Mouse (Mus musculus): ENCODE results near the gene Dnajc6. TPM values are rescaled to one million over a fixed set of nuclear protein-coding genes. Genes with fewer than 3 reads are reported as not detected.

Gene Dnajc6
- polyA plus RNA-seq, 1 experiment: 14.5 TPM

DNA sequence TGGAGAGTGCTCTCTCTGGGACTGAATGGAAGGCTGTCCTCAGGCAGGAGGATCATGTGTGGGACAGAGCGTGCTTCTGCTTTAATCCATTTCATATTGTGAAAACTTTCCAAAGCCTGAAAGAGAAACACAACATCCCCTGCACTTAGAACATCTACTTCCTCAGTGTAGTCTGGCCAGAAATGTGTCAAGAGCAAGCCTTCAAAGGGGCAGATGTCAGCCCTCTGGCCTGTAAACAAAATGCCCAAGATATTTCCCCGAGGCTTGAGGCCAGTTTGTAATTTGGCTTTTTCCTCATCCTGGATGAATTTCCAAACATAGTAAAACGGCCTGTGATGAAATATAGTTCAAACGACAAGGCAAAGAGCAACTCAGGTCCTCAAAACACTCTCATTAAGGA lies 179.3 kb downstream of the Dnajc6 start:
- TF ChIP-seq CTCF (conservative IDR thresholded peaks at IDR 0.05; ENCODE audit: insufficient read depth, insufficient read length, low read depth, low read length): no peak
- no peak for TF ChIP-seq POLR2A (IDR thresholded peaks at IDR 0.05; ENCODE audit: low read depth, low read length)
- H3K36me3 ChIP-seq (ENCODE audit: control insufficient read depth, insufficient read depth, low read length): no peaks in the 10 kb centered on the region
- no peak overlapping the region for H3K4me3 ChIP-seq (ENCODE audit: insufficient read depth, low read depth, low read length)
- H3K27ac ChIP-seq (ENCODE audit: insufficient read depth, low read depth, low read length): peak overlapping the region; percentile 80
- WGBS: 50% methylated on average over 4 of the region's 4 CpGs
- H3K4me1 ChIP-seq (ENCODE audit: control insufficient read depth, insufficient read depth, low read length): no peaks in the 10 kb centered on the region
- DNase-seq: peak; percentile 85
- H3K27me3 ChIP-seq (replicated peaks; ENCODE audit: control insufficient read depth, insufficient read depth, low read length): no peaks in the 10 kb centered on the region

DNA sequence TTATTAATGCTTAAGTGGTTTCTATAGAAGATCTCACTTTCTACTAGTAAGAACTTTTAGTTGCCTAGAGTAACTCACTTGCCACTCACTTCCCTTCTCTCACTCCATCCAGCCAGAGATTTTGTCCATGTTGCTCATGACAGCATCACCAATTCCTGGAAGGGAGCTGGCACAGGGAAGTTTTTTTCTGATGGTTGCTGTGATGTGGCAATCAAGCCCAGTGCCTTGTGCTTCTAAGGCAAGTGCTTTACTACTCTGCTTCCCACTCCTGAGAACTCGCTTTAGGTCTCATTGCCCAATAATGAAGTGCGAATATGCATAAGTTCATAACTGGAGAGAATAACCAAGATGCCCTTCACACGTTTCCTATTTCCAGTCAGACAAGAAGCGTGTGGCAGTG lies 186.2 kb downstream of the Dnajc6 start:
- WGBS: 93% methylated on average over 4 of the region's 4 CpGs
- Histone ChIP-seq H3K27me3 (replicated peaks; ENCODE audit: control insufficient read depth, insufficient read depth, low read length) (no peaks in the 10 kb centered on the region), H3K36me3 (ENCODE audit: control insufficient read depth, insufficient read depth, low read length) (no peaks in the 10 kb centered on the region), H3K4me3 (ENCODE audit: insufficient read depth, low read depth, low read length) (no peak overlapping the region), H3K27ac (ENCODE audit: insufficient read depth, low read depth, low read length) (no peak overlapping the region), H3K4me1 (ENCODE audit: control insufficient read depth, insufficient read depth, low read length) (no peaks in the 10 kb centered on the region)
- TF ChIP-seq CTCF (conservative IDR thresholded peaks at IDR 0.05; ENCODE audit: insufficient read depth, insufficient read length, low read depth, low read length): no peak
- TF ChIP-seq POLR2A (IDR thresholded peaks at IDR 0.05; ENCODE audit: low read depth, low read length): no peak
- DNase-seq: no peak

DNA sequence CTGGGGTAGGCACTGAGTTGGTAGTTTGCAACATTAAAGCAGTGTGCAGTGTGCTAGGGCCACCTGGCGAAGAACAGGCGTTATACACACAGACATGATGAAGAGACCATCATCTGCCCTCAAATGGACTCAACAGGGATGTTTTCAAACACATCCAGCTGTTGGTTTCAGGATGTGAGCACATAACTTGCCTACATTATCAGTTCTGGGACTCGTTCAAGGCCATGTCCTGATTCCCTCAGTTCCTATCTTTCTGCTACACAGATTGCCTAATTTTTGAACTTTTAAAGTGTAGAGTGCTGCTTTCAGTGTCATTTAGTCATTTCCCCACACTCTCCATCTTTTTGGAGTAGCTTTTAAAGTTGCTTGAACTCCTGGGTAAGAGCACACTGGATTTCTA lies 186.6 kb downstream of the Dnajc6 start:
- WGBS: 82% methylated on average over 3 of the region's 3 CpGs
- Histone ChIP-seq H3K4me1 (ENCODE audit: control insufficient read depth, insufficient read depth, low read length) (no peaks in the 10 kb centered on the region), H3K36me3 (ENCODE audit: control insufficient read depth, insufficient read depth, low read length) (no peaks in the 10 kb centered on the region), H3K4me3 (ENCODE audit: insufficient read depth, low read depth, low read length) (no peak overlapping the region), H3K27me3 (replicated peaks; ENCODE audit: control insufficient read depth, insufficient read depth, low read length) (no peaks in the 10 kb centered on the region), H3K27ac (ENCODE audit: insufficient read depth, low read depth, low read length) (no peak overlapping the region)
- no peak for DNase-seq
- TF ChIP-seq CTCF (conservative IDR thresholded peaks at IDR 0.05; ENCODE audit: insufficient read depth, insufficient read length, low read depth, low read length): no peak; the same call in 1 of the 2 replicates
- TF ChIP-seq POLR2A (IDR thresholded peaks at IDR 0.05; ENCODE audit: low read depth, low read length): no peak

DNA sequence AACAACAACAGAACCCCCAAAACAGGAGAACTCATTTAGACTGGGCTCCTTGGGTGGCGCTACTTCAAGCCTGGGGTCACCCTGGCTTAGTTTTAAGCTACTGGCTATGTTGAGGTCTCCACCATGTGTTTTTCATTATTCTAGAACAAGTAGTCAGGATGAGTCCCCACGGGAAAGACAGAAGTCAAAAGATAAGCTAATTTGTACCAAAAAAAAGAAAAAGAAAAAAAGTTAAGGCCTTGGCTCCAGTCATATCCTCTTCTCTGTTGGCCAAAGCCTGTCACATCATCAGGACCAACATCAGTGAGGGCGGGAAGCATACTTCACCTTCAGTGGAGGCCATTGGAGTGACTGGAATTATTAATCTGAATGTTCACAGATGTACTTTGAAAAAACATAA lies 188.4 kb downstream of the Dnajc6 start:
- Histone ChIP-seq H3K4me3 (ENCODE audit: insufficient read depth, low read depth, low read length) (no peak overlapping the region), H3K27ac (ENCODE audit: insufficient read depth, low read depth, low read length) (no peak overlapping the region), H3K4me1 (ENCODE audit: control insufficient read depth, insufficient read depth, low read length) (no peaks in the 10 kb centered on the region), H3K27me3 (replicated peaks; ENCODE audit: control insufficient read depth, insufficient read depth, low read length) (no peaks in the 10 kb centered on the region), H3K36me3 (ENCODE audit: control insufficient read depth, insufficient read depth, low read length) (no peaks in the 10 kb centered on the region)
- 80% methylated on average over 3 of the region's 3 CpGs for WGBS
- TF ChIP-seq CTCF (conservative IDR thresholded peaks at IDR 0.05; ENCODE audit: insufficient read depth, insufficient read length, low read depth, low read length) (no peak), POLR2A (IDR thresholded peaks at IDR 0.05; ENCODE audit: low read depth, low read length) (no peak)
- DNase-seq: no peak

DNA sequence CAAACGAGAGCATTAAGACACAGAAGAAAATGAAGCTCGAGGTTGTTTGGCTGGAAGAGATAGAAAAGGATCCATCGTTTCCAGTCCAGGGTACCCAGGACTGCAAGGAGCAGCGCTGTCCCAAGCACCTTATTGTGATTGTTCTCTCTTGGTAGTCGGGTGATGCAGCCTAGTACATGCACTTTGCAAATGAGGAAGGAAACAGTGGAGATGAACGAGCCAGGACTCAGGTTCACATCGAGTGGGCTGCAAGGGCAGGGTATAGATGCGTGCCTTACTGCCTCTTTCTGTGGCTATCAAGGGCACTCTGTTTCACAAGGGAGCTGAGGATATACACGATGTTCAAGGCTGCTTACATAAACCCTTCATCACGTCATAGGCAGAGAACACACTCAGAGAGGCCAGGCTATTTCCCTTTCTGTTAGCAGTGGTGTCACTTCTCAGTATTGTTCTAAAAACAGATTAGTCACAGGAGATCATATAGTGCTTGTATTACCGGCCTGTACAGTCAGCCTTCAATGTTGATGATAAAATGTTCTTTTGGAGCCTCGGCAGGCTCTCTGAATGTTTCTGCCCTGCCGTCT lies 189.9 kb downstream of the Dnajc6 start:
- no peak overlapping the region for H3K27ac ChIP-seq (ENCODE audit: insufficient read depth, low read depth, low read length)
- no peak for DNase-seq
- H3K4me3 ChIP-seq (ENCODE audit: insufficient read depth, low read depth, low read length): no peak overlapping the region
- WGBS: 78% methylated on average over 13 of the region's 13 CpGs
- H3K4me1 ChIP-seq (ENCODE audit: control insufficient read depth, insufficient read depth, low read length): no peaks in the 10 kb centered on the region
- no peak for TF ChIP-seq CTCF (conservative IDR thresholded peaks at IDR 0.05; ENCODE audit: insufficient read depth, insufficient read length, low read depth, low read length)
- TF ChIP-seq POLR2A (IDR thresholded peaks at IDR 0.05; ENCODE audit: low read depth, low read length): no peak
- no peaks in the 10 kb centered on the region for H3K36me3 ChIP-seq (ENCODE audit: control insufficient read depth, insufficient read depth, low read length)
- H3K27me3 ChIP-seq (replicated peaks; ENCODE audit: control insufficient read depth, insufficient read depth, low read length): no peaks in the 10 kb centered on the region

DNA sequence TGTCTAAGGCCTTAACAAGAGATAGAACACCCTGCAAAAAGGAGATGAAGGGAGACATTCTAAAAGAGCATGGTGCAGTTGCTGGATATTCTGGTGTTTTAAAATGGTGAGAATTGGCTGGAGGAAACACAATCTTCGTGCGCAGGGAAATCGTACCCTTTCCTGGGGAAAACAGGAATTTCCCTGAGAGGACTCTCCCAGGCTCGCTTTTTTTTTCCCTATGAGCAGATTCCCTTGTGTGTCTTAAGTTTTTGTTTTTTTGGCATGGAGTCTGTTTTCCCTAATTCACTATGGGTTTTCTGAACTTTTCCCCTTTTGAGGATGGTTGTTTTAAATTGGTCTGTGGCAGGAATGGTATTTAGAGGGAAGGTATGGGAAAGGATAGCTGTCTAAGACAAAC lies 192.8 kb downstream of the Dnajc6 start:
- Histone ChIP-seq H3K27ac (ENCODE audit: insufficient read depth, low read depth, low read length) (peak overlapping the region; percentile 60), H3K4me3 (ENCODE audit: insufficient read depth, low read depth, low read length) (no peak overlapping the region), H3K4me1 (ENCODE audit: control insufficient read depth, insufficient read depth, low read length) (no peaks in the 10 kb centered on the region), H3K36me3 (ENCODE audit: control insufficient read depth, insufficient read depth, low read length) (no peaks in the 10 kb centered on the region), H3K27me3 (replicated peaks; ENCODE audit: control insufficient read depth, insufficient read depth, low read length) (no peaks in the 10 kb centered on the region)
- DNase-seq: no peak
- 70% methylated on average over 4 of the region's 4 CpGs for WGBS
- no peak for TF ChIP-seq POLR2A (IDR thresholded peaks at IDR 0.05; ENCODE audit: low read depth, low read length)

DNA sequence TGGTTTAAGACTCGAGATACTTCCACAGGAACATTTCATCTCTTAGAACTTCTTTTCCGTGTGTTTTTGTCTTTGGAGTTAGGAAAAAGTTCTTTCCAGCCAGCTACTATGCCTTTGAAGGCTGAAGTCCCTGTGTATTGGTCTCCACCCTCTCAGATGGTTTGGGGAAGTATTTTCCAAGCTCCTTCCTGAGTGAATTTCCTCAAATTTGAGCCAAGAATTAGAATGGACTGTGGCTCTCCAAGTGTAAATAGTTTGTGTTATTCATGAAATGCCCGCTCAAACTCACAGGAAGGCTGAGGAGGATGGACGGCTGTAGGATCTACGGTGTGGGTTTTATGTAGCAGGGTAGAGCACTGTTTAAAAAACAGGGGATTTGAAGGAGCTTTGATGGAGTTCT lies 193.2 kb downstream of the Dnajc6 start:
- peak overlapping the region; percentile 63 for H3K27ac ChIP-seq (ENCODE audit: insufficient read depth, low read depth, low read length)
- H3K4me3 ChIP-seq (ENCODE audit: insufficient read depth, low read depth, low read length): no peak overlapping the region
- TF ChIP-seq CTCF (conservative IDR thresholded peaks at IDR 0.05; ENCODE audit: insufficient read depth, insufficient read length, low read depth, low read length) (no peak), POLR2A (IDR thresholded peaks at IDR 0.05; ENCODE audit: low read depth, low read length) (no peak)
- H3K27me3 ChIP-seq (replicated peaks; ENCODE audit: control insufficient read depth, insufficient read depth, low read length): no peaks in the 10 kb centered on the region
- no peaks in the 10 kb centered on the region for H3K4me1 ChIP-seq (ENCODE audit: control insufficient read depth, insufficient read depth, low read length)
- WGBS: 65% methylated on average over 5 of the region's 5 CpGs
- DNase-seq: peak; percentile 56
- H3K36me3 ChIP-seq (ENCODE audit: control insufficient read depth, insufficient read depth, low read length): no peaks in the 10 kb centered on the region

Other genes starting within 250 kb of the Dnajc6 start
- gene Jak1, start 231.4 kb upstream of the Dnajc6 start, polyA plus RNA-seq (2012; rRNA removed): 38.5 and 46.5 TPM in 2 replicates
- gene Ak4, start 77.4 kb upstream of the Dnajc6 start, polyA plus RNA-seq (2012; rRNA removed): 135 and 164 TPM in 2 replicates
- gene Leprot, start 151.1 kb downstream of the Dnajc6 start, polyA plus RNA-seq (2012; rRNA removed): 61.8 and 71.7 TPM in 2 replicates
- 3.5 and 5.3 TPM in 2 replicates for gene Lepr, start 220.8 kb downstream of the Dnajc6 start, polyA plus RNA-seq (2012; rRNA removed)

All from kidney, adult 2 months (tissue).